18 mouse cellular contexts compared by ENCODE assay signal in genomic region chr15:28179556-28179955, GRCm38 (mm10). TPM values are rescaled to one million over a fixed set of nuclear protein-coding genes. Genes with fewer than 3 reads are reported as not detected.
"Had no signal": no experiment of that assay in that cellular context is flagged by ENCODE, and none has a peak within 500 bp of the region (broad histone marks: within the 10 kb centered on the region; RNA-seq: fewer than 3 reads in every experiment).

No protein-coding gene starts in this region.

- H3K4me2 ChIP-seq: limb, embryonic 15.5 days; liver, embryonic 12.5 days; midbrain, embryonic 11.5 days; midbrain, embryonic 15.5 days; neural tube, embryonic 12.5 days had no signal

- DNase-seq: kidney, adult 11 months; kidney, postnatal 10 days; right cerebral cortex, postnatal 4 days; spleen, adult 18-20 months; thymus, adult 18-20 months; thymus, postnatal 14 days had no signal

- H3K27ac ChIP-seq: left cerebral cortex, adult 2 months; limb, embryonic 15.5 days; liver, embryonic 12.5 days; macrophage; midbrain, embryonic 15.5 days; neural tube, embryonic 12.5 days had no signal

- H3K27me3 ChIP-seq: limb, embryonic 15.5 days; liver, embryonic 12.5 days; midbrain, embryonic 15.5 days had no signal

- H3K9ac ChIP-seq: limb, embryonic 15.5 days; liver, embryonic 12.5 days; midbrain, embryonic 15.5 days; neural tube, embryonic 12.5 days had no signal

- H3K4me1 ChIP-seq: liver, embryonic 12.5 days; neural tube, embryonic 12.5 days had no signal

- H3K4me3 ChIP-seq: left cerebral cortex, adult 2 months; limb, embryonic 15.5 days; liver, embryonic 12.5 days; megakaryocyte, embryonic 14.5 days; midbrain, embryonic 15.5 days; neural tube, embryonic 12.5 days had no signal

- ATAC-seq: liver, embryonic 12.5 days; midbrain, embryonic 15.5 days had no signal

- H3K36me3 ChIP-seq: limb, embryonic 15.5 days; liver, embryonic 12.5 days; midbrain, embryonic 15.5 days; neural tube, embryonic 12.5 days had no signal

- H3K9me3 ChIP-seq: limb, embryonic 15.5 days; liver, embryonic 12.5 days; megakaryocyte, embryonic 14.5 days; midbrain, embryonic 15.5 days; neural tube, embryonic 12.5 days had no signal

RNA-seq across cellular contexts. Expression of gene Dnah5, which starts 24.0 kb away (rescaled TPM):
- total RNA-seq: monocyte, adult 5-6 weeks; neutrophil, adult 5-6 weeks had no signal
- polyA plus RNA-seq: limb, embryonic 11.5 days; liver, embryonic 16.5 days; macrophage had no signal
